Mouse (Mus musculus) ES-CJ7 (cell line): ENCODE measurements around the gene Oaz1.

ENCODE experiments used
- DNase-seq: peaks from one replicate; pipeline ENCODE4 v3.0.0; 2011; ENCODE audit warnings: low read depth, low spot score

The Oaz1 gene

GRCm38 (mm10) chr10:80826151-80827062 is at the start of gene Oaz1:
Gene Oaz1, plus strand, starts transcription at chr10:80826656.
- peak; percentile 100 for DNase-seq

GRCm38 (mm10) chr10:80777123-80777522 is 49.3 kb upstream of the Oaz1 start:
- DNase-seq = no peak

GRCm38 (mm10) chr10:80779565-80779964 is 46.9 kb upstream of the Oaz1 start:
- no peak for DNase-seq

GRCm38 (mm10) chr10:80784302-80784701 is 42.2 kb upstream of the Oaz1 start:
- DNase-seq = no peak

GRCm38 (mm10) chr10:80784871-80785270 is 41.6 kb upstream of the Oaz1 start:
- no peak for DNase-seq

- DNase-seq = no peak
Measured at GRCm38 (mm10) chr10:80785963-80786362, 40.5 kb upstream of the Oaz1 start.

GRCm38 (mm10) chr10:80787517-80787916 is 38.9 kb upstream of the Oaz1 start:
- no peak for DNase-seq

- no peak for DNase-seq
Measured at GRCm38 (mm10) chr10:80790761-80791404, 35.6 kb upstream of the Oaz1 start.

- peak; percentile 43 for DNase-seq
Measured at GRCm38 (mm10) chr10:80791476-80792174, 34.8 kb upstream of the Oaz1 start.

GRCm38 (mm10) chr10:80792175-80793032 is 34.1 kb upstream of the Oaz1 start:
- DNase-seq = no peak

GRCm38 (mm10) chr10:80793033-80793784 is 33.2 kb upstream of the Oaz1 start:
- no peak for DNase-seq

GRCm38 (mm10) chr10:80793803-80794202 is 32.7 kb upstream of the Oaz1 start:
- DNase-seq = no peak

- no peak for DNase-seq
Measured at GRCm38 (mm10) chr10:80794750-80795149, 31.7 kb upstream of the Oaz1 start.

GRCm38 (mm10) chr10:80796307-80796848 is 30.1 kb upstream of the Oaz1 start:
- no peak for DNase-seq

GRCm38 (mm10) chr10:80797186-80798149 is 29.0 kb upstream of the Oaz1 start:
- DNase-seq = no peak

GRCm38 (mm10) chr10:80798150-80799006 is 28.1 kb upstream of the Oaz1 start, which contains the start of the genes Sf3a2 and Plekhj1:
Gene Sf3a2, plus strand, starts transcription at chr10:80798198.
Gene Plekhj1, minus strand, starts transcription at chr10:80798626.
- DNase-seq = peak; percentile 98

- no peak for DNase-seq
Measured at GRCm38 (mm10) chr10:80799070-80799566, 27.3 kb upstream of the Oaz1 start.
